Mouse (Mus musculus) spleen, adult 2 months (tissue): Measurements from ENCODE around the gene Clstn2. TPM values are rescaled to one million over a fixed set of nuclear protein-coding genes. Genes with fewer than 3 reads are reported as not detected.

Experiments used
- DNase-seq, 2 experiments: peaks; one replicate each; pipeline versions ENCODE4 v3.0.0 to v3.0.0-alpha.2; 2012 to 2021; ENCODE audit warnings: low spot score in 2 of 2, low read depth in 1 of 2
- H3K27ac ChIP-seq: fragments of 200-500 bp; 2 replicates; pipeline ENCODE4 v1.5.1; 2012; ENCODE audit warnings: low read length, inconsistent platforms; ENCODE audit not compliant: insufficient read depth
- H3K27me3 ChIP-seq: fragments of 200-500 bp; 2 replicates; pipeline ENCODE4 v1.6.1; 2012; ENCODE audit warnings: mild to moderate bottlenecking, moderate library complexity, low read length, inconsistent platforms; ENCODE audit not compliant: control insufficient read depth, insufficient read depth
- H3K36me3 ChIP-seq: fragments of 200-500 bp; 2 replicates; pipeline ENCODE4 v1.6.1; 2012; ENCODE audit warnings: mild to moderate bottlenecking, low read length, inconsistent platforms; ENCODE audit not compliant: control insufficient read depth, insufficient read depth
- H3K4me1 ChIP-seq: fragments of 200-500 bp; 2 replicates; pipeline ENCODE4 v1.6.1; 2011; ENCODE audit warnings: inconsistent platforms; ENCODE audit not compliant: control insufficient read depth, insufficient read depth, insufficient read length
- H3K4me3 ChIP-seq: fragments of 200-500 bp; 2 replicates; pipeline ENCODE4 v1.5.1; 2011; ENCODE audit warnings: mild to moderate bottlenecking, inconsistent platforms; ENCODE audit not compliant: insufficient read depth, insufficient read length; ENCODE audit errors: extremely low read depth
- CTCF ChIP-seq: fragments of 200-500 bp; IDR thresholded peaks from 2 replicates; pipeline ENCODE4 v1.5.1; 2011; ENCODE audit warnings: mild to moderate bottlenecking, inconsistent platforms; ENCODE audit not compliant: insufficient read depth, insufficient read length, insufficient replicate concordance; ENCODE audit errors: extremely low read depth
- POLR2A ChIP-seq: fragments of 200-500 bp; IDR thresholded peaks from 2 replicates; pipeline ENCODE4 v1.6.1; 2011; ENCODE audit warnings: low read depth, low read length, inconsistent platforms
- WGBS: fragments of 180-500 bp; shearing (Covaris S2); methylation state at CpG from one replicate; pipeline ENCODE4 v1.1.7; 2018; 5-methylcytosine and 5-hydroxymethylcytosine counted together
- polyA plus RNA-seq: library from polyadenylated mRNA; depleted of rRNA; stranded (reverse); fragments of >200 nt; gene quantifications from 2 replicates; pipeline ENCODE4 v1.2.3, GENCODE M21; 2012

The Clstn2 gene
- polyA plus RNA-seq, 1 experiment: 0.58 TPM

- TF ChIP-seq POLR2A: no peak
- TF ChIP-seq CTCF: no peak
- Histone ChIP-seq H3K36me3 (no peaks in the 10 kb centered on the region), H3K27ac (no peak overlapping the region), H3K4me3 (no peak overlapping the region), H3K27me3 (no peaks in the 10 kb centered on the region), H3K4me1 (no peaks in the 10 kb centered on the region)
- no peak for DNase-seq
- WGBS: 79% methylated on average over 1 of the region's 1 CpGs
Measured at GRCm38 (mm10) chr9:97775770-97776169, 257.2 kb downstream of the Clstn2 start.

- Histone ChIP-seq H3K27ac (no peak overlapping the region), H3K27me3 (no peaks in the 10 kb centered on the region), H3K36me3 (no peaks in the 10 kb centered on the region), H3K4me3 (no peak overlapping the region), H3K4me1 (no peaks in the 10 kb centered on the region)
- no peak for TF ChIP-seq CTCF
- no peak for TF ChIP-seq POLR2A
- DNase-seq: no peak
- WGBS: 47% methylated on average over 1 of the region's 1 CpGs
Measured at GRCm38 (mm10) chr9:97774991-97775390, 258.0 kb downstream of the Clstn2 start.

DNA sequence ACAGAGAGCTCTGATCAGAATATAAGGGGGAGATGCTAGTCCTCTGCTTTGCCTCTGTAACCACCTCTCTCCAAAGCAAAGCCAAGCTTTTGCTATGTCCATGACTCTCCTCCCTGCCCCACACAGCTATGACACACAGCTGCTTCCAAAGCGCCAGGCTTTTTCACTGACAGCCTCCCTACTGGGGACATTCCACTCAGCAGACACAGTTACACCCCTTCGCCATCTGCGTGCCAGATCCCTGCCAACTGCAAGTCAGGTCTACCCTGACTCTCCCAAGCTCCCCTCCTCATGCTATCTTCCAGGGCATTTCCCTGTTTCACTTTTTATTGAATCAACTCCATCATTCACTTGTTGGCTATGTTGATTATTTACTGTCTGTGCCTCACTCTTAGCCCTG is 259.1 kb downstream of the Clstn2 start:
- no peaks in the 10 kb centered on the region for H3K4me1 ChIP-seq
- no peak for DNase-seq
- TF ChIP-seq CTCF (no peak), POLR2A (no peak)
- 82% methylated on average over 3 of the region's 3 CpGs for WGBS
- H3K36me3 ChIP-seq: no peaks in the 10 kb centered on the region
- no peak overlapping the region for H3K27ac ChIP-seq
- no peaks in the 10 kb centered on the region for H3K27me3 ChIP-seq
- H3K4me3 ChIP-seq: no peak overlapping the region

- H3K4me1 ChIP-seq: no peaks in the 10 kb centered on the region
- DNase-seq: no peak
- H3K27ac ChIP-seq: no peak overlapping the region
- WGBS: 68% methylated on average over 3 of the region's 3 CpGs
- TF ChIP-seq CTCF: no peak
- no peak for TF ChIP-seq POLR2A
- H3K27me3 ChIP-seq: no peaks in the 10 kb centered on the region
- no peak overlapping the region for H3K4me3 ChIP-seq
- no peaks in the 10 kb centered on the region for H3K36me3 ChIP-seq
Measured at GRCm38 (mm10) chr9:97772431-97772830, 260.6 kb downstream of the Clstn2 start.

- DNase-seq: no peak
- Histone ChIP-seq H3K36me3 (no peaks in the 10 kb centered on the region), H3K4me1 (no peaks in the 10 kb centered on the region), H3K27me3 (no peaks in the 10 kb centered on the region), H3K4me3 (no peak overlapping the region), H3K27ac (no peak overlapping the region)
- 79% methylated on average over 5 of the region's 5 CpGs for WGBS
- TF ChIP-seq POLR2A: no peak
- TF ChIP-seq CTCF: no peak
Measured at GRCm38 (mm10) chr9:97769331-97769730, 263.6 kb downstream of the Clstn2 start.

GRCm38 (mm10) chr9:97765251-97765767 is 267.7 kb downstream of the Clstn2 start:
- Histone ChIP-seq H3K36me3 (no peaks in the 10 kb centered on the region), H3K27ac (no peak overlapping the region), H3K4me1 (no peaks in the 10 kb centered on the region), H3K27me3 (no peaks in the 10 kb centered on the region), H3K4me3 (no peak overlapping the region)
- no peak for TF ChIP-seq POLR2A
- TF ChIP-seq CTCF: no peak
- DNase-seq: no peak
- WGBS: 86% methylated on average over 6 of the region's 6 CpGs

DNA sequence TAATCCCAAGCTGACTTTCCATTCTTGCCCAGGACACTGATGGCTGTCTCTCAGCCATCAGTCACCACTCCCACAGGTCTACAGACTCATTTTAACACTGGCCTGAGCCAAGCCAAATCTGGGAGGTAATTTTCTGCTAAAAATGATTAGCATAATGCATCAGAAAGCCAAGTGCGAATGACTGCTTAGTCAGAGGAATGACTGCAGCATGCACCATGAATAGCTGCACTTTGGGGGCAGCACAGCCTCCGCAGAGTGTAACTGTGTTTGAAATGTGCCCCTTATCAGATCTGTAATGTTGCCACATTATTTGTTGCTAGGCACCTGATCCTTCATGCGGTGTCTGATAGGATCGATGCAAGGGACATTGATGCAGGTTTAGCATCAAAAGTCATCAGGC is 269.9 kb downstream of the Clstn2 start:
- 86% methylated on average over 4 of the region's 4 CpGs for WGBS
- no peaks in the 10 kb centered on the region for H3K4me1 ChIP-seq
- TF ChIP-seq CTCF (no peak), POLR2A (no peak)

More for the DNA sequence above, 269.9 kb downstream of the Clstn2 start:
- H3K27ac ChIP-seq: no peak overlapping the region
- DNase-seq: no peak
- no peak overlapping the region for H3K4me3 ChIP-seq
- H3K36me3 ChIP-seq: no peaks in the 10 kb centered on the region
- no peaks in the 10 kb centered on the region for H3K27me3 ChIP-seq
